8 mouse cellular contexts compared by ENCODE assay signal in the genomic region with DNA sequence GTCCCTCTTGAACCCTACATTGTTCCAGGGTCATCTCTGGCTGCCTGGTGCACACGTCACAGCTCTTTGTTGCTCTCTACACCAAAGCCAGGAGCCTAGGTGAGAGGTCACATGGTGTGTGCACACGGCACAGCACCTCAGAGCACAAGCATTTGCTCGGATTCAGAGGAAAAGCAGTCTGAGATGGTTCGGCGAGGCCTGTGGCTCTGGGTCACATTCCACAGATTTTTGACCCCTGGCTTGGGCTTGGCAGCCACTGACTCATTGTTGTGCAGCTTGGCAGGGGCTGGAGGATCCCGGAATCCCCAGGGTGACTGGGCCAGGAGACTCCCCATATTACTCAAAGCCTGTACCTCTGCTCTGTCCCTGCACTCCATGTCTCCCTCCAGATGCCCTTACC. TPM values are rescaled to one million over a fixed set of nuclear protein-coding genes. Genes with fewer than 3 reads are reported as not detected.
DNase-seq lines count a peak whose midpoint lies in the region; ATAC-seq and TF ChIP-seq lines count a peak whose summit lies in the region.

No protein-coding gene starts in this region.

- CTCF ChIA-PET in Patski (lab: Charles Lee), result interaction anchor here (1.1 kb wide), 1 partner anchor 9 kb away, joined by 3 read pairs; no protein-coding TSS in a partner anchor

- H3K27me3 ChIP-seq in Patski, result no peaks in the 10 kb centered on the region

- no peak for TF ChIP-seq CTCF in Patski (IDR thresholded peaks at IDR 0.05)

- POLR2A ChIA-PET in Patski (lab: Charles Lee), result interaction anchor here (1.6 kb wide), 1 partner anchor 24 kb away, joined by 5 read pairs; no protein-coding TSS in a partner anchor

- in situ Hi-C loops in Patski (cut with MboI; ENCODE audit: low pct_unique_long_range_greater_than_20kb), result no loop called here

- ATAC-seq in Patski, result peak; percentile 94

- DNase-seq in 3T3-L1 (ENCODE audit: low read depth, low spot score) (peak; percentile 99), Patski (ENCODE audit: low read depth, low spot score) (peak; percentile 80)
- DNase-seq in gastrocnemius, postnatal 10 days, result peak; percentile 56
- peak; percentile 81 for DNase-seq in kidney, adult 9 months
- DNase-seq in mesoderm, embryonic 11.5 days (ENCODE audit: low read depth, low spot score), result peak; percentile 76
- no peak for DNase-seq in thymus, postnatal 25 days
- DNase-seq in cerebellum, adult 8-10 months, result no peak
- DNase-seq in B cell, adult 2 months, result no peak

RNA-seq across cellular contexts. Expression of a gene that starts 34.8 kb away (rescaled TPM):
- polyA plus RNA-seq in Patski (2021), result 157 TPM
- 10 to 100 TPM; 17.2 to 17.5 TPM for total RNA-seq in gastrocnemius, postnatal 10 days (2021)

Comparison
In these comparisons a context has a peak if more than half of its experiments do, and no peak if none do; other contexts are left out.
1. DNase-seq: peak in 3T3-L1 (single experiment), Patski (single experiment), gastrocnemius, postnatal 10 days (single experiment), kidney, adult 9 months (single experiment) and mesoderm, embryonic 11.5 days (single experiment); none in thymus, postnatal 25 days (single experiment), cerebellum, adult 8-10 months (single experiment) and B cell, adult 2 months (0 of 2).